ENCODE assay signal across 20 mouse cellular contexts in genomic region chr17:87639242-87639641, GRCm38 (mm10). TPM values are rescaled to one million over a fixed set of nuclear protein-coding genes. Genes with fewer than 3 reads are reported as not detected.
DNase-seq lines count a peak whose midpoint lies in the region; ATAC-seq and TF ChIP-seq lines count a peak whose summit lies in the region.
"Had no signal": no experiment of that assay in that cellular context is flagged by ENCODE, and none has a peak within 500 bp of the region (broad histone marks: within the 10 kb centered on the region; RNA-seq: fewer than 3 reads in every experiment).

No protein-coding gene starts in this region.

- WGBS in lung, embryonic 14.5 days, result 58% methylated on average over 5 of the region's 5 CpGs
- WGBS in intestine, embryonic 14.5 days, result 69% methylated on average over 5 of the region's 5 CpGs
- 75% methylated on average over 5 of the region's 5 CpGs for whole genome bisulfite sequencing in stomach, embryonic 14.5 days
- 83% methylated on average over 5 of the region's 5 CpGs for WGBS in hindbrain, embryonic 13.5 days

- H3K79me2 ChIP-seq in MEL (ENCODE audit: control insufficient read depth, insufficient read depth, low read length, poor library complexity), result no peaks in the 10 kb centered on the region

- H3K27ac ChIP-seq in lung, embryonic 14.5 days (ENCODE audit: low read depth), result no peak overlapping the region
- no peak overlapping the region for H3K27ac ChIP-seq in MEL (ENCODE audit: control insufficient read depth, low read depth, low read length)
- no peak overlapping the region for H3K27ac ChIP-seq in intestine, embryonic 14.5 days (ENCODE audit: low read depth)
- H3K27ac ChIP-seq in stomach, embryonic 14.5 days (ENCODE audit: low read length), result no peak overlapping the region
- H3K27ac ChIP-seq in hindbrain, embryonic 13.5 days, result no peak overlapping the region
- H3K27ac ChIP-seq: embryonic facial prominence, embryonic 12.5 days; forebrain, embryonic 15.5 days; hindbrain, embryonic 14.5 days; left cerebral cortex, adult 2 months; liver, embryonic 12.5 days; midbrain, embryonic 10.5 days; neural tube, embryonic 12.5 days had no signal

- no peak for TF ChIP-seq POLR2A in MEL (IDR thresholded peaks at IDR 0.05; ENCODE audit: control insufficient read depth in 1 of 2, insufficient read depth in 1 of 2, low read depth in 1 of 2, low read length in 2 of 2, poor library complexity in 1 of 2)

- H3K27me3 ChIP-seq in lung, embryonic 14.5 days (ENCODE audit: insufficient read depth, low read length), result peaks cover 34% of the 10 kb centered on the region
- H3K27me3 ChIP-seq in MEL (ENCODE audit: control insufficient read depth in 1 of 2, insufficient read depth in 2 of 2, low read length in 2 of 2), result no peaks in the 10 kb centered on the region
- peaks cover 30% of the 10 kb centered on the region for H3K27me3 ChIP-seq in intestine, embryonic 14.5 days (replicated peaks; ENCODE audit: control insufficient read depth, insufficient read depth, low read length)
- peaks cover 8% of the 10 kb centered on the region; the same call in 1 of the 2 replicates for H3K27me3 ChIP-seq in stomach, embryonic 14.5 days (ENCODE audit: control insufficient read depth, insufficient read depth, low read length)
- peaks cover 54% of the 10 kb centered on the region for H3K27me3 ChIP-seq in hindbrain, embryonic 13.5 days

- DNase-seq in lung, embryonic 14.5 days, result no peak
- no peak for DNase-seq in lung, postnatal 25 days (ENCODE audit: low spot score)
- peak; percentile 75 for DNase-seq in MEL (ENCODE audit: low read depth, low spot score)
- no peak for DNase-seq in intestine, embryonic 14.5 days (ENCODE audit: low spot score)
- no peak for DNase-seq in spleen, postnatal 14 days (ENCODE audit: low spot score in 2 of 2)
- no peak for DNase-seq in frontal cortex, postnatal 36 days (ENCODE audit: low spot score in 2 of 2)
- DNase-seq: adrenal gland, postnatal 10 days; cerebellum, adult 2 months; heart, postnatal 10 days had no signal

- peak; percentile 34 for TF ChIP-seq RAD21 in MEL (IDR thresholded peaks at IDR 0.05; ENCODE audit: low read depth, low read length)

- no peak overlapping the region for H3K9ac ChIP-seq in lung, embryonic 14.5 days
- H3K9ac ChIP-seq in MEL (ENCODE audit: control insufficient read depth, low read depth, low read length, poor library complexity, severe bottlenecking), result no peak overlapping the region
- H3K9ac ChIP-seq in intestine, embryonic 14.5 days (ENCODE audit: low read length), result no peak overlapping the region
- no peak overlapping the region for H3K9ac ChIP-seq in stomach, embryonic 14.5 days (replicated peaks; ENCODE audit: low read depth, low read length)
- no peak overlapping the region for H3K9ac ChIP-seq in hindbrain, embryonic 13.5 days
- H3K9ac ChIP-seq: embryonic facial prominence, embryonic 12.5 days; forebrain, embryonic 15.5 days; hindbrain, embryonic 14.5 days; liver, embryonic 12.5 days; neural tube, embryonic 12.5 days had no signal

- ATAC-seq in lung, embryonic 14.5 days (ENCODE audit: insufficient read depth), result no peak
- ATAC-seq in intestine, embryonic 14.5 days (replicated peaks; ENCODE audit: low FRiP score, low TSS enrichment, low read depth), result no peak
- ATAC-seq in stomach, embryonic 14.5 days (ENCODE audit: insufficient number of reproducible peaks, insufficient read depth, low FRiP score, low read depth), result no peak
- ATAC-seq in hindbrain, embryonic 13.5 days (ENCODE audit: low FRiP score), result no peak
- ATAC-seq: forebrain, embryonic 15.5 days; liver, embryonic 12.5 days had no signal

- 0 out of 2 replicates have a peak, but pooled peaks cover 9% of the 10 kb centered on the region for H3K36me3 ChIP-seq in lung, embryonic 14.5 days (ENCODE audit: insufficient read depth)
- H3K36me3 ChIP-seq in MEL (ENCODE audit: control insufficient read depth in 1 of 2, insufficient read depth in 2 of 2, low read length in 2 of 2), result peaks cover 0 to 3% of the 10 kb centered on the region in 2 experiments; a peak in 1 of 4 replicates
- H3K36me3 ChIP-seq in intestine, embryonic 14.5 days (ENCODE audit: control insufficient read depth, insufficient read depth, low read length), result peaks cover 9% of the 10 kb centered on the region; the same call in 1 of the 2 replicates
- no peaks in the 10 kb centered on the region; the same call in 1 of the 2 replicates for H3K36me3 ChIP-seq in stomach, embryonic 14.5 days (ENCODE audit: control insufficient read depth, insufficient read depth, low read length)
- H3K36me3 ChIP-seq in hindbrain, embryonic 13.5 days, result no peaks in the 10 kb centered on the region
- H3K36me3 ChIP-seq: embryonic facial prominence, embryonic 12.5 days; forebrain, embryonic 15.5 days; liver, embryonic 12.5 days; midbrain, embryonic 10.5 days; neural tube, embryonic 12.5 days had no signal

- TF ChIP-seq CTCF in lung, embryonic 14.5 days (IDR thresholded peaks at IDR 0.05; ENCODE audit: low read depth), result no peak
- peak in 1 of 3 experiments; percentile 38; a peak in 2 of 6 replicates for TF ChIP-seq CTCF in MEL (IDR thresholded peaks at IDR 0.05 in 2 of 3, conservative IDR thresholded peaks at IDR 0.05 in 1 of 3; ENCODE audit: control insufficient read depth in 1 of 3, insufficient read depth in 1 of 3, low read depth in 2 of 3, low read length in 3 of 3, poor library complexity in 1 of 3, severe bottlenecking in 1 of 3)

- no peak overlapping the region for H3K4me3 ChIP-seq in lung, embryonic 14.5 days (ENCODE audit: low read depth, low read length)
- H3K4me3 ChIP-seq in MEL (ENCODE audit: control insufficient read depth in 1 of 2, insufficient read depth in 1 of 2, low read depth in 2 of 2, low read length in 2 of 2), result no peak overlapping the region
- H3K4me3 ChIP-seq in intestine, embryonic 14.5 days (ENCODE audit: low read depth, low read length), result no peak overlapping the region
- H3K4me3 ChIP-seq in stomach, embryonic 14.5 days (ENCODE audit: low read depth, low read length), result no peak overlapping the region
- H3K4me3 ChIP-seq in hindbrain, embryonic 13.5 days, result no peak overlapping the region
- H3K4me3 ChIP-seq: embryonic facial prominence, embryonic 12.5 days; forebrain, embryonic 15.5 days; left cerebral cortex, adult 2 months; liver, embryonic 12.5 days; midbrain, embryonic 10.5 days; neural tube, embryonic 12.5 days had no signal

- peak overlapping the region; percentile 73; the same call in 1 of the 2 replicates for H3K4me2 ChIP-seq in lung, embryonic 14.5 days
- peak overlapping the region; percentile 28 for H3K4me2 ChIP-seq in intestine, embryonic 14.5 days (ENCODE audit: low read length)
- H3K4me2 ChIP-seq in stomach, embryonic 14.5 days (replicated peaks; ENCODE audit: low read depth, low read length), result 0 out of 2 replicates have a peak overlapping the region, but pooled peaks have one; percentile 3
- H3K4me2 ChIP-seq in hindbrain, embryonic 13.5 days, result no peak overlapping the region
- H3K4me2 ChIP-seq: embryonic facial prominence, embryonic 12.5 days; forebrain, embryonic 15.5 days; hindbrain, embryonic 14.5 days; liver, embryonic 12.5 days; neural tube, embryonic 12.5 days had no signal

- no peaks in the 10 kb centered on the region for H3K4me1 ChIP-seq in lung, embryonic 14.5 days (ENCODE audit: insufficient read depth)
- 0 out of 4 replicates have a peak, but pooled peaks cover 0 to 3% of the 10 kb centered on the region in 2 experiments for H3K4me1 ChIP-seq in MEL (ENCODE audit: control insufficient read depth in 1 of 2, insufficient read depth in 2 of 2, low read length in 2 of 2)
- H3K4me1 ChIP-seq in intestine, embryonic 14.5 days (replicated peaks; ENCODE audit: control insufficient read depth, insufficient read depth, low read length), result no peaks in the 10 kb centered on the region
- peaks cover 3% of the 10 kb centered on the region; the same call in 1 of the 2 replicates for H3K4me1 ChIP-seq in stomach, embryonic 14.5 days (ENCODE audit: control insufficient read depth, insufficient read depth, low read length)
- peaks cover 18% of the 10 kb centered on the region for H3K4me1 ChIP-seq in hindbrain, embryonic 13.5 days (replicated peaks)

- H3K9me3 ChIP-seq in lung, embryonic 14.5 days (ENCODE audit: low read depth, low read length), result no peaks in the 10 kb centered on the region
- no peaks in the 10 kb centered on the region for H3K9me3 ChIP-seq in MEL (replicated peaks; ENCODE audit: insufficient read depth, low read length)
- H3K9me3 ChIP-seq in intestine, embryonic 14.5 days (ENCODE audit: control insufficient read depth, low read length), result no peaks in the 10 kb centered on the region
- no peaks in the 10 kb centered on the region for H3K9me3 ChIP-seq in stomach, embryonic 14.5 days (ENCODE audit: control insufficient read depth, low read depth, low read length)
- H3K9me3 ChIP-seq in hindbrain, embryonic 13.5 days, result no peaks in the 10 kb centered on the region
- H3K9me3 ChIP-seq: embryonic facial prominence, embryonic 12.5 days; forebrain, embryonic 15.5 days; liver, embryonic 12.5 days; midbrain, embryonic 10.5 days; neural tube, embryonic 12.5 days had no signal

- TF ChIP-seq EP300 in MEL (IDR thresholded peaks at IDR 0.05; ENCODE audit: low read depth in 1 of 2, low read length in 2 of 2), result peak; percentile 45 to 70; a peak in 2 of 4 replicates

TF ChIP-seq in MEL, 35 proteins besides CTCF, POLR2A, EP300 and RAD21 (continues in another document):
- TF ChIP-seq ELF1 (IDR thresholded peaks at IDR 0.05; ENCODE audit: low read depth, low read length) (0 out of 2 replicates have a peak, but pooled peaks have one; percentile 20), RCOR1 (IDR thresholded peaks at IDR 0.05; ENCODE audit: low read depth, low read length) (0 out of 2 replicates have a peak, but pooled peaks have one; percentile 15), GATA1 (IDR thresholded peaks at IDR 0.05; ENCODE audit: low read depth, low read length) (peak; percentile 73)

RNA-seq across cellular contexts. Expression of gene Epcam, which starts 3.5 kb away (rescaled TPM):
- 341 and 349 TPM in 2 replicates for polyA plus RNA-seq in lung, embryonic 14.5 days (2014; fragmentation: Nextera tagmentation; extraction: Ambion mirVana)
- not detected in 2 replicates for total RNA-seq in MEL (2012; rRNA removed)
- not detected for polyA plus RNA-seq in MEL (2012; ENCODE audit: insufficient read depth in 1 of 2, insufficient read length in 2 of 2, low read depth in 1 of 2, low replicate concordance in 2 of 2, missing spikeins in 1 of 2)
- 792 and 803 TPM in 2 replicates for polyA plus RNA-seq in intestine, embryonic 14.5 days (2014; fragmentation: Nextera tagmentation; extraction: Ambion mirVana)
- polyA plus RNA-seq in stomach, embryonic 14.5 days (2014; fragmentation: Nextera tagmentation; extraction: Ambion mirVana), result 404 and 425 TPM in 2 replicates
- 3.5 and 4.4 TPM in 2 replicates for polyA plus RNA-seq in hindbrain, embryonic 13.5 days (2015; fragmentation: Nextera tagmentation; extraction: Ambion mirVana)
- total RNA-seq: gastrocnemius, adult 8-10 months; heart, adult 8-10 months; heart, postnatal 10 days had no signal

RNA-seq across cellular contexts. Expression of gene Msh2, which starts 32.9 kb away (rescaled TPM):
- polyA plus RNA-seq in lung, embryonic 14.5 days (2014; fragmentation: Nextera tagmentation; extraction: Ambion mirVana), result 55.1 and 56.0 TPM in 2 replicates
- 42.5 and 43.0 TPM in 2 replicates for total RNA-seq in MEL (2012; rRNA removed)
- polyA plus RNA-seq in MEL (2012; ENCODE audit: insufficient read depth in 1 of 2, insufficient read length in 2 of 2, low read depth in 1 of 2, low replicate concordance in 2 of 2, missing spikeins in 1 of 2), result 10 to 100 TPM in 1 of 2 experiments, not detected in 1; 40.8 TPM
- 57.9 and 64.1 TPM in 2 replicates for polyA plus RNA-seq in intestine, embryonic 14.5 days (2014; fragmentation: Nextera tagmentation; extraction: Ambion mirVana)
- polyA plus RNA-seq in stomach, embryonic 14.5 days (2014; fragmentation: Nextera tagmentation; extraction: Ambion mirVana), result 57.4 and 57.5 TPM in 2 replicates
- polyA plus RNA-seq in hindbrain, embryonic 13.5 days (2015; fragmentation: Nextera tagmentation; extraction: Ambion mirVana), result 69.4 and 70.5 TPM in 2 replicates

Comparison
In these comparisons a context has a peak if more than half of its experiments do, and no peak if none do; other contexts are left out.
1. RNA of gene Epcam, which starts 3.5 kb away (polyA plus RNA-seq): 792 to 803 TPM in intestine, embryonic 14.5 days, 404 to 425 TPM in stomach, embryonic 14.5 days and 341 to 349 TPM in lung, embryonic 14.5 days; 3.5 to 4.4 TPM in hindbrain, embryonic 13.5 days and not detected in MEL; every median in the first group is over 10 times any median in the second.